Mouse (Mus musculus): ENCODE data around the gene Lrrc4. TPM values are rescaled to one million over a fixed set of nuclear protein-coding genes. Genes with fewer than 3 reads are reported as not detected.

Gene Lrrc4
- polyA plus RNA-seq, 1 experiment from 2014 or later = 7.2 TPM

DNA sequence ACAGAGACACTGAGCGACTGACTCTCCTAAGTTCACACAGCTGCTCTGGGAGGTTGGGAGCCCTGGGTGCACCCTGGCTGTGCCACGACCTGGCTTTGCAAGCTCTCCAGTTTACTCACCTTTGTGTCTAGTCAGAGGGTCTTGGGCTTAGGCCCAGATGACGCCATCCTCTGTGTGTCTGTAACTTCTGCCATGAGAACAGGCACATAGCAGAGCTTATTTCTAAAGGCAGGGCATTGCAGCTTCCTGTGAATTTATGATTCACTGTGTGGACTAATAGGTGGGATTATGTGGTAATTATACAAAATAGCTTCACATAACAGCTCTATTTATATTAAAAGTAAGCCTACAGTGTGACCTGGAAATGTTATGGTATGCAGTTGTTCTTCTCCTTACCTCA lies 168.5 kb downstream of the Lrrc4 start:
- Histone ChIP-seq H3K4me1 (ENCODE audit: control insufficient read depth, insufficient read depth, low read length) (0 out of 2 replicates have a peak, but pooled peaks cover 3% of the 10 kb centered on the region), H3K27ac (ENCODE audit: low read depth, low read length) (no peak overlapping the region), H3K9ac (ENCODE audit: low read length) (no peak overlapping the region), H3K4me2 (ENCODE audit: low read depth) (no peak overlapping the region), H3K9me3 (ENCODE audit: control insufficient read depth, low read length) (no peaks in the 10 kb centered on the region), H3K36me3 (ENCODE audit: control insufficient read depth, insufficient read depth, low read length) (no peaks in the 10 kb centered on the region), H3K27me3 (ENCODE audit: control insufficient read depth, insufficient read depth, low read length) (no peaks in the 10 kb centered on the region), H3K4me3 (ENCODE audit: low read depth, low read length) (no peak overlapping the region)
- 88% methylated on average over 3 of the region's 3 CpGs for WGBS
- ATAC-seq (ENCODE audit: insufficient read depth, low FRiP score, low TSS enrichment) (no peak), DNase-seq (ENCODE audit: low spot score) (no peak)

DNA sequence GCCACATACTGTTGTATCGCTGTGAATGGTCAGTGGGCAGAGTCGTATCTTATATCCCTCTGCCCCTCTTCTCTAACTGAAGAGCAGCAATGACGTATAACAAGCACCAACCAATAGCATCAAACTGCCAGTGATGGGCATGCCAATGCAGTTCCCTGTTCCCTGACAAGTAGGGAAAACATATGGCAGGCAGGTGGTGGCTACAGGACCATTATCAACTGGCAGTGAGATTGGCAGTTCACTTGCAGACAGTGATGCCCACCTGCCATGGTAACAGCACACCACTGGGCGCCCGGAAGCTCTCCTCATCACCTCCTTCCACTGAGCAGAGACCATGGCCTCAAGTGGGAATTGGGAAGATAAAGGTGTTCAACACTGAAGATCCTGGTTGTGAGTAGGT lies 175.0 kb downstream of the Lrrc4 start:
- WGBS = 95% methylated on average over 5 of the region's 5 CpGs
- no peak for ATAC-seq (ENCODE audit: insufficient read depth, low FRiP score, low TSS enrichment)
- DNase-seq (ENCODE audit: low spot score) = no peak
- Histone ChIP-seq H3K27me3 (ENCODE audit: control insufficient read depth, insufficient read depth, low read length) (no peaks in the 10 kb centered on the region), H3K9me3 (ENCODE audit: control insufficient read depth, low read length) (no peaks in the 10 kb centered on the region), H3K4me2 (ENCODE audit: low read depth) (no peak overlapping the region), H3K36me3 (ENCODE audit: control insufficient read depth, insufficient read depth, low read length) (no peaks in the 10 kb centered on the region), H3K4me3 (ENCODE audit: low read depth, low read length) (no peak overlapping the region), H3K27ac (ENCODE audit: low read depth, low read length) (no peak overlapping the region), H3K9ac (ENCODE audit: low read length) (no peak overlapping the region), H3K4me1 (ENCODE audit: control insufficient read depth, insufficient read depth, low read length) (0 out of 2 replicates have a peak, but pooled peaks cover 3% of the 10 kb centered on the region)

GRCm38 (mm10) chr6:28645231-28645630 lies 186.3 kb downstream of the Lrrc4 start:
- no peak overlapping the region for H3K9ac ChIP-seq (ENCODE audit: low read length)
- ATAC-seq (ENCODE audit: insufficient read depth, low FRiP score, low TSS enrichment) (no peak), DNase-seq (ENCODE audit: low spot score) (no peak)
- H3K27me3 ChIP-seq (ENCODE audit: control insufficient read depth, insufficient read depth, low read length) = no peaks in the 10 kb centered on the region
- H3K9me3 ChIP-seq (ENCODE audit: control insufficient read depth, low read length) = no peaks in the 10 kb centered on the region
- no peaks in the 10 kb centered on the region for H3K4me1 ChIP-seq (ENCODE audit: control insufficient read depth, insufficient read depth, low read length)
- no peaks in the 10 kb centered on the region for H3K36me3 ChIP-seq (ENCODE audit: control insufficient read depth, insufficient read depth, low read length)
- no peak overlapping the region for H3K27ac ChIP-seq (ENCODE audit: low read depth, low read length)
- H3K4me3 ChIP-seq (ENCODE audit: low read depth, low read length) = no peak overlapping the region
- no peak overlapping the region for H3K4me2 ChIP-seq (ENCODE audit: low read depth)

- H3K27ac ChIP-seq (ENCODE audit: low read depth, low read length) = no peak overlapping the region
- 71% methylated on average over 2 of the region's 2 CpGs for WGBS
- no peak overlapping the region for H3K9ac ChIP-seq (ENCODE audit: low read length)
- no peaks in the 10 kb centered on the region for H3K4me1 ChIP-seq (ENCODE audit: control insufficient read depth, insufficient read depth, low read length)
- ATAC-seq (ENCODE audit: insufficient read depth, low FRiP score, low TSS enrichment) (no peak), DNase-seq (ENCODE audit: low spot score) (no peak)
- H3K36me3 ChIP-seq (ENCODE audit: control insufficient read depth, insufficient read depth, low read length) = no peaks in the 10 kb centered on the region
- H3K4me3 ChIP-seq (ENCODE audit: low read depth, low read length) = no peak overlapping the region
- H3K4me2 ChIP-seq (ENCODE audit: low read depth) = no peak overlapping the region
- H3K27me3 ChIP-seq (ENCODE audit: control insufficient read depth, insufficient read depth, low read length) = no peaks in the 10 kb centered on the region
- no peaks in the 10 kb centered on the region for H3K9me3 ChIP-seq (ENCODE audit: control insufficient read depth, low read length)
These were observed 188.6 kb downstream of the Lrrc4 start for GRCm38 (mm10) chr6:28642909-28643308.

DNA sequence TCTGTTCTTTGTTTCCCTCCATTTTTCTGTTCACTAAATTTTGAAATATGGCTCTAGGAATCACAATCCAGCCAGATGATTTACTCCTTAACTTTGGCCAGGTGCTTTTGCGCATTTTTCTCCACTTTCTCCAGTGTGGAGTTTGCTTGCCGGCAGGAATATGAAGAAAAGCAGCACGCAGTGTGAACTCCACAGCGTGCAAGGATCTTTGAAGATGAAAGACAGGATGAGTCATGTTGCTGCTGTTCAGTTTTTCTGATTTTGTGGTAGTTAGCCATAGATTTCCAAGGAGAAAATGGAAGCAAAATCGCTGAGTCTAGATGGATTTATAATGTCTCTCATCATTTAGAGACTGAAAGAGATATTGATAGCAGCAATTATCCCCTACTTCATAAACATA lies 191.5 kb downstream of the Lrrc4 start:
- no peak for ATAC-seq (ENCODE audit: insufficient read depth, low FRiP score, low TSS enrichment)

GRCm38 (mm10) chr6:28635531-28636348 lies 195.8 kb downstream of the Lrrc4 start:
- no peaks in the 10 kb centered on the region for H3K27me3 ChIP-seq (ENCODE audit: control insufficient read depth, insufficient read depth, low read length)
- no peak for ATAC-seq (ENCODE audit: insufficient read depth, low FRiP score, low TSS enrichment)
- H3K9me3 ChIP-seq (ENCODE audit: control insufficient read depth, low read length) = no peaks in the 10 kb centered on the region
- peaks cover 6% of the 10 kb centered on the region; the same call in 1 of the 2 replicates for H3K4me1 ChIP-seq (ENCODE audit: control insufficient read depth, insufficient read depth, low read length)
- 81% methylated on average over 6 of the region's 6 CpGs for WGBS
- DNase-seq (ENCODE audit: low spot score) = no peak
- H3K4me3 ChIP-seq (ENCODE audit: low read depth, low read length) = no peak overlapping the region
- H3K27ac ChIP-seq (ENCODE audit: low read depth, low read length) = no peak overlapping the region
- no peak overlapping the region for H3K9ac ChIP-seq (ENCODE audit: low read length)
- no peak overlapping the region for H3K4me2 ChIP-seq (ENCODE audit: low read depth)
- no peaks in the 10 kb centered on the region for H3K36me3 ChIP-seq (ENCODE audit: control insufficient read depth, insufficient read depth, low read length)

More for the DNA sequence above, 191.5 kb downstream of the Lrrc4 start:
- no peak overlapping the region for H3K4me2 ChIP-seq (ENCODE audit: low read depth)
- H3K4me1 ChIP-seq (ENCODE audit: control insufficient read depth, insufficient read depth, low read length) = no peaks in the 10 kb centered on the region
- no peaks in the 10 kb centered on the region for H3K36me3 ChIP-seq (ENCODE audit: control insufficient read depth, insufficient read depth, low read length)
- no peak for DNase-seq (ENCODE audit: low spot score)
- no peaks in the 10 kb centered on the region for H3K27me3 ChIP-seq (ENCODE audit: control insufficient read depth, insufficient read depth, low read length)
- 92% methylated on average over 5 of the region's 5 CpGs for WGBS
- H3K4me3 ChIP-seq (ENCODE audit: low read depth, low read length) = no peak overlapping the region
- H3K9ac ChIP-seq (ENCODE audit: low read length) = no peak overlapping the region
- no peaks in the 10 kb centered on the region for H3K9me3 ChIP-seq (ENCODE audit: control insufficient read depth, low read length)
- H3K27ac ChIP-seq (ENCODE audit: low read depth, low read length) = no peak overlapping the region

GRCm38 (mm10) chr6:28635092-28635491 lies 196.5 kb downstream of the Lrrc4 start:
- Histone ChIP-seq H3K4me1 (ENCODE audit: control insufficient read depth, insufficient read depth, low read length) (peaks cover 8% of the 10 kb centered on the region; the same call in 1 of the 2 replicates), H3K27me3 (ENCODE audit: control insufficient read depth, insufficient read depth, low read length) (no peaks in the 10 kb centered on the region), H3K36me3 (ENCODE audit: control insufficient read depth, insufficient read depth, low read length) (no peaks in the 10 kb centered on the region), H3K27ac (ENCODE audit: low read depth, low read length) (no peak overlapping the region), H3K9me3 (ENCODE audit: control insufficient read depth, low read length) (no peaks in the 10 kb centered on the region), H3K9ac (ENCODE audit: low read length) (no peak overlapping the region), H3K4me3 (ENCODE audit: low read depth, low read length) (no peak overlapping the region), H3K4me2 (ENCODE audit: low read depth) (no peak overlapping the region)
- ATAC-seq (ENCODE audit: insufficient read depth, low FRiP score, low TSS enrichment) (no peak), DNase-seq (ENCODE audit: low spot score) (no peak)
- WGBS = 53% methylated on average over 1 of the region's 1 CpGs

DNA sequence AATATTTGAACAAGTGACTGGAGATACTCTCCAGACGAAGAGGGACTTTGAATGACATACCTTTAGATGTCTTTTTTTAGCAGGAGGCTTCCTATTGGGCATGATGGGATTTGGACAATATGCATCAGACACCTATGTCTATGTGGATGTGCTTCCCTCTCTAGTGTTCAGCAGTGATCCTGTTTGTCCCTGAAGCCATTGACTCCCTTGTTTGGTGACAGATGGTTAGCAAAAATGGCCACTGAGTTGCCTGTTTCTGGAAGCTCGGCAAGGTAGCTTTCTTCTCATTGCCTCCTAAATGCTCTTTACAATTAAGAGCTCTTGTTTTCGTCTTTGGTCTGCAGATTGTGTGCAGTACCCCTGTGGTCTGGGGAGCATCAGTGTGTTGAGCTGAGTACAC lies 197.9 kb downstream of the Lrrc4 start:
- H3K36me3 ChIP-seq (ENCODE audit: control insufficient read depth, insufficient read depth, low read length) = no peaks in the 10 kb centered on the region
- H3K9ac ChIP-seq (ENCODE audit: low read length) = no peak overlapping the region
- no peaks in the 10 kb centered on the region for H3K27me3 ChIP-seq (ENCODE audit: control insufficient read depth, insufficient read depth, low read length)
- H3K9me3 ChIP-seq (ENCODE audit: control insufficient read depth, low read length) = no peaks in the 10 kb centered on the region
- 52% methylated on average over 3 of the region's 3 CpGs for WGBS
- no peak overlapping the region for H3K27ac ChIP-seq (ENCODE audit: low read depth, low read length)
- no peak overlapping the region for H3K4me2 ChIP-seq (ENCODE audit: low read depth)
- H3K4me1 ChIP-seq (ENCODE audit: control insufficient read depth, insufficient read depth, low read length) = peaks cover 14% of the 10 kb centered on the region
- DNase-seq (ENCODE audit: low spot score) = no peak
- no peak overlapping the region for H3K4me3 ChIP-seq (ENCODE audit: low read depth, low read length)
- ATAC-seq (ENCODE audit: insufficient read depth, low FRiP score, low TSS enrichment) = no peak

DNA sequence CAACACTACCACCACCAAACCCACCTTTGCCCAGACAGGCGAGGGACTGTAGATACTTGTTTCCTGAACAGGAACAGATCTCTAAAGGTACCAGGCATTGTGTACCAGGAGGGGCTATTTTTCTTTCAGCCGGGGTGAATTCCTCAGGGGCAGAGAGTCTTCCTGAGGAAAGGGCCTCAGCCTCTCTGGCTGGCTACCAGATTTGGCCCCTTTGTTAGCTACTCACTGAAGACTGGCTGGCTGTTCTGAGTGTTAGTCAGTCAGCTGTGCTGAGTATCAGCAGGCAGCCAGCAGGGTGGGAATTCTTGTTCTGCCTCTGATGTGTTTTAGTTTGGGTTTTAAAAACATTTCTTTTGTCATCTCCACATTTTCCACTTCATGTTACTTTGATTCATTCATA lies 198.4 kb downstream of the Lrrc4 start:
- no peak overlapping the region for H3K4me3 ChIP-seq (ENCODE audit: low read depth, low read length)
- peaks cover 17% of the 10 kb centered on the region for H3K4me1 ChIP-seq (ENCODE audit: control insufficient read depth, insufficient read depth, low read length)
- no peaks in the 10 kb centered on the region for H3K36me3 ChIP-seq (ENCODE audit: control insufficient read depth, insufficient read depth, low read length)
- no peaks in the 10 kb centered on the region for H3K27me3 ChIP-seq (ENCODE audit: control insufficient read depth, insufficient read depth, low read length)
- no peak overlapping the region for H3K4me2 ChIP-seq (ENCODE audit: low read depth)
- ATAC-seq (ENCODE audit: insufficient read depth, low FRiP score, low TSS enrichment) (no peak), DNase-seq (ENCODE audit: low spot score) (no peak)
- H3K9me3 ChIP-seq (ENCODE audit: control insufficient read depth, low read length) = no peaks in the 10 kb centered on the region
- H3K9ac ChIP-seq (ENCODE audit: low read length) = no peak overlapping the region
- peak overlapping the region; percentile 35; the same call in 1 of the 2 replicates for H3K27ac ChIP-seq (ENCODE audit: low read depth, low read length)
- 45% methylated on average over 2 of the region's 2 CpGs for WGBS
